Mouse (Mus musculus): ENCODE measurements around the gene Crispld2.

- TF ChIP-seq CTCF (conservative IDR thresholded peaks at IDR 0.05; ENCODE audit: low read length) (no peak), POU5F1 (IDR thresholded peaks at IDR 0.05; ENCODE audit: borderline replicate concordance, low read length) (no peak)
Observed at GRCm38 (mm10) chr8:120072259-120072658, 80.0 kb downstream of the Crispld2 start.
